ENCODE assay signal across 8 mouse cellular contexts in genomic region chr11:97362943-97363643, GRCm38 (mm10). TPM values are rescaled to one million over a fixed set of nuclear protein-coding genes. Genes with fewer than 3 reads are reported as not detected.
DNase-seq lines count a peak whose midpoint lies in the region; ATAC-seq and TF ChIP-seq lines count a peak whose summit lies in the region.

No protein-coding gene starts in this region.

- no peaks in the 10 kb centered on the region for H3K36me3 ChIP-seq in ES-Bruce4 (ENCODE audit: control insufficient read depth, insufficient read depth, low read length, poor library complexity, severe bottlenecking)
- no peaks in the 10 kb centered on the region for H3K36me3 ChIP-seq in kidney, embryonic 14.5 days (ENCODE audit: control insufficient read depth, insufficient read depth, low read length)

- H3K27ac ChIP-seq in ES-Bruce4 (ENCODE audit: insufficient read depth, low read length), result no peak overlapping the region
- H3K27ac ChIP-seq in kidney, embryonic 14.5 days (ENCODE audit: low read depth, low read length), result peak overlapping the region; percentile 62; the same call in 1 of the 2 replicates

- H3K4me3 ChIP-seq in ES-Bruce4 (ENCODE audit: low read depth, low read length), result peak overlapping the region; percentile 79
- peak overlapping the region; percentile 99 for H3K4me3 ChIP-seq in kidney, embryonic 14.5 days (ENCODE audit: low read length)

- H3K27me3 ChIP-seq in ES-Bruce4 (ENCODE audit: control insufficient read depth, insufficient read depth, low read length, poor library complexity, severe bottlenecking), result no peaks in the 10 kb centered on the region
- H3K27me3 ChIP-seq in kidney, embryonic 14.5 days (ENCODE audit: control insufficient read depth, insufficient read depth, low read length), result no peaks in the 10 kb centered on the region

- H3K9ac ChIP-seq in ES-Bruce4 (ENCODE audit: low read depth, poor library complexity, severe bottlenecking), result peak overlapping the region; percentile 99
- H3K9ac ChIP-seq in kidney, embryonic 14.5 days (ENCODE audit: low read depth, low read length), result peak overlapping the region; percentile 97

- no peak for TF ChIP-seq POLR2A in ES-Bruce4 (IDR thresholded peaks at IDR 0.05; ENCODE audit: insufficient read depth, low read length)

- TF ChIP-seq CTCF in ES-Bruce4 (IDR thresholded peaks at IDR 0.05; ENCODE audit: low read depth, low read length), result no peak

- H3K9me3 ChIP-seq in ES-Bruce4 (replicated peaks; ENCODE audit: control insufficient read depth, insufficient read depth, low read length, poor library complexity, severe bottlenecking), result no peaks in the 10 kb centered on the region
- no peaks in the 10 kb centered on the region for H3K9me3 ChIP-seq in kidney, embryonic 14.5 days (ENCODE audit: control insufficient read depth, low read length)

- H3K4me2 ChIP-seq in kidney, embryonic 14.5 days (replicated peaks; ENCODE audit: low read depth, low read length), result peak overlapping the region; percentile 79

- WGBS in kidney, embryonic 14.5 days, result under 1% methylated on average over 49 of the region's 49 CpGs

- TF ChIP-seq EP300 in ES-Bruce4 (IDR thresholded peaks at IDR 0.05; ENCODE audit: insufficient read depth, low read depth, low read length), result no peak

- DNase-seq in A20 (ENCODE audit: low read depth, low spot score), result peak; percentile 74
- peak; percentile 40 for DNase-seq in embryo, embryonic 10 days (ENCODE audit: low spot score)
- peak; percentile 49 to 58 for DNase-seq in heart, adult 18-20 months
- DNase-seq in lung, postnatal 14 days, result peak; percentile 30
- peak; percentile 62 for DNase-seq in retina, postnatal 1 day
- no peak for DNase-seq in left cerebral cortex, adult 9 months (ENCODE audit: low spot score in 2 of 2)

- peak; percentile 10; the same call in 1 of the 2 replicates for ATAC-seq in kidney, embryonic 14.5 days (ENCODE audit: low FRiP score, low TSS enrichment)

- no peaks in the 10 kb centered on the region for H3K4me1 ChIP-seq in ES-Bruce4 (ENCODE audit: control insufficient read depth, insufficient read depth, low read length)
- peaks cover 18% of the 10 kb centered on the region for H3K4me1 ChIP-seq in kidney, embryonic 14.5 days (ENCODE audit: control insufficient read depth, insufficient read depth, low read length)

RNA-seq across cellular contexts. Expression of gene Socs7, which starts 0.7 kb away (rescaled TPM):
- 21.1 and 25.5 TPM in 2 replicates for polyA plus RNA-seq in ES-Bruce4 (2011; ENCODE audit: insufficient read depth, insufficient read length, low read depth, missing spikeins)
- 10 to 100 TPM; 21.9 to 22.8 TPM for total RNA-seq in heart, adult 18-20 months (2021)
- 2.5 and 3.7 TPM in 2 replicates for polyA plus RNA-seq in kidney, embryonic 14.5 days (2014; fragmentation: Nextera tagmentation; extraction: Ambion mirVana)

RNA-seq across cellular contexts. Expression of gene Gpr179, which starts 11.2 kb away (rescaled TPM):
- 0.14 and 0.24 TPM in 2 replicates for polyA plus RNA-seq in ES-Bruce4 (2011; ENCODE audit: insufficient read depth, insufficient read length, low read depth, missing spikeins)
- not detected for total RNA-seq in heart, adult 18-20 months (2021)
- polyA plus RNA-seq in kidney, embryonic 14.5 days (2014; fragmentation: Nextera tagmentation; extraction: Ambion mirVana), result 0.07 and 0.10 TPM in 2 replicates

RNA-seq across cellular contexts. Expression of gene Mrpl45, which starts 47.6 kb away (rescaled TPM):
- 92.7 and 103 TPM in 2 replicates for polyA plus RNA-seq in ES-Bruce4 (2011; ENCODE audit: insufficient read depth, insufficient read length, low read depth, missing spikeins)
- total RNA-seq in heart, adult 18-20 months (2021), result 10 to 100 TPM; 59.6 to 70.9 TPM
- 58.4 and 64.8 TPM in 2 replicates for polyA plus RNA-seq in kidney, embryonic 14.5 days (2014; fragmentation: Nextera tagmentation; extraction: Ambion mirVana)

RNA-seq across cellular contexts. Expression of gene Arhgap23, which starts 52.2 kb away (rescaled TPM):
- 30.3 and 32.5 TPM in 2 replicates for polyA plus RNA-seq in ES-Bruce4 (2011; ENCODE audit: insufficient read depth, insufficient read length, low read depth, missing spikeins)
- 10 to 100 TPM; 12.5 to 13.5 TPM for total RNA-seq in heart, adult 18-20 months (2021)
- 5.2 and 7.4 TPM in 2 replicates for polyA plus RNA-seq in kidney, embryonic 14.5 days (2014; fragmentation: Nextera tagmentation; extraction: Ambion mirVana)

Comparison
In these comparisons a context has a peak if more than half of its experiments do, and no peak if none do; other contexts are left out.
1. DNase-seq: peak in A20 (single experiment), embryo, embryonic 10 days (single experiment), heart, adult 18-20 months (2 of 2), lung, postnatal 14 days (single experiment) and retina, postnatal 1 day (single experiment); none in left cerebral cortex, adult 9 months (0 of 2).